Mouse (Mus musculus): ENCODE results near the gene Acat2.
"Not testable (repeated sequence)": the region's sequence is repeated elsewhere in the genome, so short reads cannot be mapped to it uniquely, and the experiment has no call there.

DNA sequence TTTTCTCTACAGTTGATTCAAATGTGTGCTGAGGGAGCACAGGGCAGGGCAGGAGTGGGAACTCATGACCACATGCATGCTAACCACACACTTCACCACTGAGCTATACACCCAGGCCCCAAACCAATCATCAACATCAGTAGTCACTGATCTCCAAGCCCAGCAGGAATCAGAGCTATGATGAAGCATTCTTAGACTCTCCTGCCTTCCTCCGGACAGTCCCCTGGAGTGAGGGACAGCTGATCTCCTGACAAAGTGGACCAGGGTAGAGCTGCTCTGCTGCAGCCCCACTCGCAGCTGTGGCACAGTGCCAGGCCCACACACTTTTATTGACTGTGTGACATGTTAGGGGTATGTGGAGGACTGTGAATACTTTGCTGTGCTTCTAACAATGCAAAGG lies 1.2 kb downstream of the Acat2 start:
- not testable (repeated sequence) for TF ChIP-seq CTCF (IDR thresholded peaks at IDR 0.05; ENCODE audit: control insufficient read depth, insufficient read depth, insufficient replicate concordance, low read depth, low read length); POLR2A (IDR thresholded peaks at IDR 0.05; ENCODE audit: control insufficient read depth, low read depth, low read length)
